Mouse (Mus musculus) heart, adult 9 months (tissue): Measurements from ENCODE around the gene Pkd1l2.

ENCODE experiments used
- DNase-seq, 2 experiments: peaks; one replicate each; pipeline ENCODE4 v3.0.0; 2022; ENCODE audit warnings: low spot score in 2 of 2

Pkd1l2 gene

GRCm38 (mm10) chr8:117033393-117033792 is 48.9 kb downstream of the Pkd1l2 start:
- DNase-seq = no peak

GRCm38 (mm10) chr8:117032609-117033008 is 49.6 kb downstream of the Pkd1l2 start:
- DNase-seq = no peak

- DNase-seq = no peak
Measured at GRCm38 (mm10) chr8:117031476-117031875, 50.8 kb downstream of the Pkd1l2 start.

- DNase-seq = no peak
Measured at GRCm38 (mm10) chr8:117028686-117029085, 53.6 kb downstream of the Pkd1l2 start.

- no peak for DNase-seq
Measured at GRCm38 (mm10) chr8:117027601-117028000, 54.6 kb downstream of the Pkd1l2 start.

- no peak for DNase-seq
Measured at GRCm38 (mm10) chr8:117022297-117022993, 59.8 kb downstream of the Pkd1l2 start.

- no peak for DNase-seq
Measured at GRCm38 (mm10) chr8:117019323-117020275, 62.6 kb downstream of the Pkd1l2 start.

- no peak for DNase-seq
Measured at GRCm38 (mm10) chr8:117017896-117018295, 64.4 kb downstream of the Pkd1l2 start.

GRCm38 (mm10) chr8:117017006-117017405 is 65.2 kb downstream of the Pkd1l2 start:
- no peak for DNase-seq

GRCm38 (mm10) chr8:117015670-117016069 is 66.6 kb downstream of the Pkd1l2 start:
- DNase-seq = no peak

GRCm38 (mm10) chr8:117011366-117011765 is 70.9 kb downstream of the Pkd1l2 start:
- no peak for DNase-seq

- no peak for DNase-seq
Measured at GRCm38 (mm10) chr8:116994016-116994716, 88.1 kb downstream of the Pkd1l2 start.

GRCm38 (mm10) chr8:116993095-116993867 is 89.0 kb downstream of the Pkd1l2 start, which contains the start of gene Gcsh:
TSS of gene Gcsh (minus strand) at chr8:116993537.
- peak; percentile 99 for DNase-seq

- DNase-seq = no peak
Measured at GRCm38 (mm10) chr8:116992176-116992971, 89.9 kb downstream of the Pkd1l2 start.

GRCm38 (mm10) chr8:116991241-116991640 is 91.0 kb downstream of the Pkd1l2 start:
- no peak for DNase-seq

GRCm38 (mm10) chr8:116989842-116990241 is 92.4 kb downstream of the Pkd1l2 start:
- DNase-seq = no peak

- peak; percentile 23 to 47 for DNase-seq
Measured at GRCm38 (mm10) chr8:116980117-116980516, 102.1 kb downstream of the Pkd1l2 start.

GRCm38 (mm10) chr8:116978631-116979256 is 103.5 kb downstream of the Pkd1l2 start, which contains the start of gene 1700030J22Rik:
TSS of gene 1700030J22Rik (minus strand) at chr8:116978959.
- DNase-seq = peak; percentile 98 to 99

GRCm38 (mm10) chr8:116978052-116978451 is 104.2 kb downstream of the Pkd1l2 start:
- no peak for DNase-seq

- DNase-seq = no peak
Measured at GRCm38 (mm10) chr8:116975606-116976005, 106.6 kb downstream of the Pkd1l2 start.
